Mouse (Mus musculus) ES-Bruce4 (cell line): ENCODE results near the gene Olfr33.

Experiments
- CTCF ChIP-seq: IDR thresholded peaks from one replicate; pipeline ENCODE4 v1.8.1; 2011; ENCODE audit warnings: low read depth, low read length
- EP300 ChIP-seq: IDR thresholded peaks from 2 replicates; pipeline ENCODE4 v1.6.1; 2011; ENCODE audit warnings: low read depth, low read length; ENCODE audit not compliant: insufficient read depth
- POLR2A ChIP-seq: IDR thresholded peaks from one replicate; pipeline ENCODE4 v1.8.1; 2011; ENCODE audit warnings: low read length; ENCODE audit not compliant: insufficient read depth

DNA sequence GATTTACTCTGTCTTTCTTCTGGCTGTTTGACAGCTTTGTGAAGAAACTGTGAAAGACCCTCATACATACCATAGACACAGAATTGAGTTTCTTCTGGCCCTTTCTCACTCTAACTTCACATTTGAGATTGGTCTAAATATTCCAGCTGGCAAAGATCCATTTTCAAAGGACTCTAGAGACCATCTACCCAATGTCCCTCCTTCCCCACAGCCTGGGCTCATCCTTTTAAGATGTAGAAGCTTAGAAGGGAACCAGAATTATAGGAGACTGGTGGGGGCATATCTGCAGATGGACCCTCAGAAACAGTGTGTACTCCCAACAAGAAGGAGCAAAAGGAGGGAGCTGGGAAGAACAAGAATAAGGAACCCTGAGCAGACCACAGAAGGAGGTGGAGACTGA lies 17.0 kb downstream of the Olfr33 start, which contains the start of gene Olfr558:
- no peak for TF ChIP-seq CTCF
- no peak for TF ChIP-seq EP300
- TF ChIP-seq POLR2A: no peak
